Mouse (Mus musculus) layer of hippocampus, adult 8-10 months (tissue): ENCODE measurements at regions not wholly inside any gene's neighbourhood (a gene's known extent, or its start where the extent isn't known, plus 50 kb on each side); places are given as distances from the start of the nearest gene placed in this dataset.
A peak's percentile ranks its signal among the peaks of the same experiment; 100 is the strongest.

Source experiments
- DNase-seq, 2 experiments: peaks; one replicate each; pipeline ENCODE4 v3.0.0; 2022; ENCODE audit warnings: low spot score in 2 of 2

- no peak for DNase-seq
These were observed 164.2 kb upstream of the Phyhipl start for GRCm38 (mm10) chr10:70819951-70820350.

- peak in 1 of 2 experiments; percentile 53 for DNase-seq
These were observed 158.8 kb upstream of the Phyhipl start for GRCm38 (mm10) chr10:70814354-70815131.

- no peak for DNase-seq
These were observed 153.6 kb upstream of the Phyhipl start for GRCm38 (mm10) chr10:70809411-70809810.

- peak; percentile 67 to 83 for DNase-seq
These were observed 151.1 kb upstream of the Phyhipl start for GRCm38 (mm10) chr10:70806786-70807385.

GRCm38 (mm10) chr10:70800736-70801306, 145.1 kb upstream of the Phyhipl start:
- no peak for DNase-seq

- no peak for DNase-seq
These were observed 144.1 kb upstream of the Phyhipl start for GRCm38 (mm10) chr10:70799906-70800305.

- DNase-seq: peak; percentile 54 to 65
These were observed 143.5 kb upstream of the Phyhipl start for GRCm38 (mm10) chr10:70799191-70799742.

GRCm38 (mm10) chr10:70788814-70789452, 133.2 kb upstream of the Phyhipl start:
- DNase-seq: no peak

GRCm38 (mm10) chr10:70781036-70781435, 125.3 kb upstream of the Phyhipl start:
- DNase-seq: no peak

GRCm38 (mm10) chr10:70778596-70778995, 122.8 kb upstream of the Phyhipl start:
- no peak for DNase-seq

GRCm38 (mm10) chr10:70774571-70774970, 118.8 kb upstream of the Phyhipl start:
- no peak for DNase-seq

GRCm38 (mm10) chr10:70774159-70774558, 118.4 kb upstream of the Phyhipl start:
- no peak for DNase-seq

GRCm38 (mm10) chr10:70767461-70767860, 111.7 kb upstream of the Phyhipl start:
- DNase-seq: peak in 1 of 2 experiments; percentile 20

GRCm38 (mm10) chr10:70766869-70767268, 111.1 kb upstream of the Phyhipl start:
- no peak for DNase-seq

- peak; percentile 30 to 52 for DNase-seq
These were observed 110.7 kb upstream of the Phyhipl start for GRCm38 (mm10) chr10:70766450-70766849.

GRCm38 (mm10) chr10:70763206-70763605, 107.4 kb upstream of the Phyhipl start:
- DNase-seq: no peak

GRCm38 (mm10) chr10:70759686-70760085, 103.9 kb upstream of the Phyhipl start:
- DNase-seq: peak; percentile 37 to 48

- DNase-seq: no peak
These were observed 96.0 kb upstream of the Phyhipl start for GRCm38 (mm10) chr10:70751771-70752170.

- no peak for DNase-seq
These were observed 94.8 kb upstream of the Phyhipl start for GRCm38 (mm10) chr10:70750356-70751145.

GRCm38 (mm10) chr10:70746612-70747011, 90.8 kb upstream of the Phyhipl start:
- DNase-seq: no peak

GRCm38 (mm10) chr10:70741909-70742308, 86.1 kb upstream of the Phyhipl start:
- no peak for DNase-seq
